Mouse (Mus musculus) spleen, adult 2 months (tissue): ENCODE measurements around the gene Bola1.

Source experiments
- CTCF ChIP-seq: fragments of 200-500 bp; IDR thresholded peaks from 2 replicates; pipeline ENCODE4 v1.5.1; 2011; ENCODE audit warnings: mild to moderate bottlenecking, inconsistent platforms; ENCODE audit not compliant: insufficient read depth, insufficient read length, insufficient replicate concordance; ENCODE audit errors: extremely low read depth
- POLR2A ChIP-seq: fragments of 200-500 bp; IDR thresholded peaks from 2 replicates; pipeline ENCODE4 v1.6.1; 2011; ENCODE audit warnings: low read depth, low read length, inconsistent platforms

GRCm38 (mm10) chr3:96209242-96209641, 10.3 kb downstream of the Bola1 start:
- TF ChIP-seq CTCF (no peak), POLR2A (no peak)
